Mouse (Mus musculus) MEL (cell line): ENCODE results near the gene Pole4. TPM values are rescaled to one million over a fixed set of nuclear protein-coding genes. Genes with fewer than 3 reads are reported as not detected.

Experiments
- DNase-seq: peaks from one replicate; pipeline ENCODE4 v3.0.0; 2011; ENCODE audit warnings: low read depth, low spot score
- H3K27ac ChIP-seq: 2 replicates; pipeline ENCODE4 v1.5.1; 2012; ENCODE audit warnings: low read depth, mild to moderate bottlenecking, control low read depth, low read length, moderate library complexity; ENCODE audit not compliant: control insufficient read depth
- H3K27me3 ChIP-seq, 2 experiments: fragments of 150-350 bp in 1 of 2; sonication (generic) in 1 of 2; 2 replicates each; pipeline ENCODE4 v1.6.1; 2012; ENCODE audit warnings: low read length in 2 of 2, mild to moderate bottlenecking in 2 of 2, improper control_type of control experiment in 1 of 2, moderate library complexity in 1 of 2; ENCODE audit not compliant: insufficient read depth in 2 of 2, control insufficient read depth in 1 of 2
- H3K36me3 ChIP-seq, 2 experiments: 2 replicates each; pipeline ENCODE4 v1.6.1; 2012 to 2014; ENCODE audit warnings: low read length in 2 of 2, improper control_type of control experiment in 1 of 2, inconsistent platforms in 1 of 2, mild to moderate bottlenecking in 1 of 2; ENCODE audit not compliant: insufficient read depth in 2 of 2, control insufficient read depth in 1 of 2
- H3K4me1 ChIP-seq, 2 experiments: fragments of 150-350 bp in 1 of 2; sonication (generic) in 1 of 2; 2 replicates each; pipeline ENCODE4 v1.6.1; 2012; ENCODE audit warnings: low read length in 2 of 2, improper control_type of control experiment in 1 of 2, mild to moderate bottlenecking in 1 of 2; ENCODE audit not compliant: insufficient read depth in 2 of 2, control insufficient read depth in 1 of 2
- H3K4me3 ChIP-seq, 2 experiments: fragments of 150-350 bp in 1 of 2; sonication (generic) in 1 of 2; 2 replicates each; pipeline ENCODE4 v1.5.1; 2012; ENCODE audit warnings: low read depth in 2 of 2, low read length in 2 of 2, mild to moderate bottlenecking in 2 of 2, moderate library complexity in 2 of 2, control low read depth in 1 of 2, improper control_type of control experiment in 1 of 2; ENCODE audit not compliant: control insufficient read depth in 1 of 2, insufficient read depth in 1 of 2
- H3K79me2 ChIP-seq: 2 replicates; pipeline ENCODE4 v1.6.1; 2012; ENCODE audit warnings: mild to moderate bottlenecking, low read length, moderate library complexity; ENCODE audit not compliant: control insufficient read depth, poor library complexity, insufficient read depth
- H3K9ac ChIP-seq: 2 replicates; pipeline ENCODE4 v1.6.1; 2012; ENCODE audit warnings: low read depth, mild to moderate bottlenecking, control low read depth, low read length, moderate library complexity; ENCODE audit not compliant: control insufficient read depth, poor library complexity, severe bottlenecking
- H3K9me3 ChIP-seq: fragments of 150-350 bp; sonication (generic); replicated peaks from 2 replicates; pipeline ENCODE4 v1.6.1; 2012; ENCODE audit warnings: mild to moderate bottlenecking, low read length, improper control_type of control experiment, moderate library complexity; ENCODE audit not compliant: insufficient read depth
- CHD1 ChIP-seq: IDR thresholded peaks from 2 replicates; pipeline ENCODE4 v1.6.1; 2012; ENCODE audit warnings: low read depth, mild to moderate bottlenecking, inconsistent platforms, low read length, improper control_type of control experiment
- ETS1 ChIP-seq: IDR thresholded peaks from 2 replicates; pipeline ENCODE4 v1.6.1; 2012; ENCODE audit warnings: low read depth, mild to moderate bottlenecking, inconsistent platforms, low read length, improper control_type of control experiment, moderate library complexity
- GABPA ChIP-seq: IDR thresholded peaks from 2 replicates; pipeline ENCODE4 v1.6.1; 2012; ENCODE audit warnings: low read depth, mild to moderate bottlenecking, inconsistent platforms, low read length, improper control_type of control experiment, moderate library complexity
- JUND ChIP-seq: IDR thresholded peaks from 2 replicates; pipeline ENCODE4 v1.6.1; 2011; ENCODE audit warnings: low read depth, mild to moderate bottlenecking, improper control_type of control experiment, low read length
- KAT2A ChIP-seq: conservative IDR thresholded peaks from 2 replicates; pipeline ENCODE4 v1.6.1; 2012; ENCODE audit warnings: low read depth, low read length, improper control_type of control experiment, inconsistent platforms
- MAX ChIP-seq: IDR thresholded peaks from 2 replicates; pipeline ENCODE4 v1.6.1; 2011; ENCODE audit warnings: low read length, improper control_type of control experiment
- MAZ ChIP-seq: IDR thresholded peaks from 2 replicates; pipeline ENCODE4 v1.6.1; 2012; ENCODE audit warnings: low read depth, mild to moderate bottlenecking, inconsistent platforms, low read length, improper control_type of control experiment
- MXI1 ChIP-seq: IDR thresholded peaks from 2 replicates; pipeline ENCODE4 v1.6.1; 2011; ENCODE audit warnings: mild to moderate bottlenecking, low read depth, low read length, improper control_type of control experiment
- MYC ChIP-seq: IDR thresholded peaks from 2 replicates; pipeline ENCODE4 v1.6.1; 2011; ENCODE audit warnings: low read depth, mild to moderate bottlenecking, low read length, improper control_type of control experiment, moderate library complexity
- NRF1 ChIP-seq: IDR thresholded peaks from 2 replicates; pipeline ENCODE4 v1.6.1; 2014; ENCODE audit warnings: low read depth, mild to moderate bottlenecking, inconsistent platforms, low read length, improper control_type of control experiment, moderate library complexity; ENCODE audit not compliant: poor library complexity, insufficient read depth, severe bottlenecking
- POLR2AphosphoS2 ChIP-seq: IDR thresholded peaks from 2 replicates; pipeline ENCODE4 v1.6.1; 2011; ENCODE audit warnings: low read length, improper control_type of control experiment
- RAD21 ChIP-seq: IDR thresholded peaks from 2 replicates; pipeline ENCODE4 v1.6.1; 2011; ENCODE audit warnings: mild to moderate bottlenecking, low read depth, low read length, improper control_type of control experiment
- RCOR1 ChIP-seq: IDR thresholded peaks from 2 replicates; pipeline ENCODE4 v1.6.1; 2012; ENCODE audit warnings: low read depth, mild to moderate bottlenecking, inconsistent platforms, low read length, improper control_type of control experiment
- SIN3A ChIP-seq: IDR thresholded peaks from 2 replicates; pipeline ENCODE4 v1.6.1; 2012; ENCODE audit warnings: low read length, improper control_type of control experiment, inconsistent platforms
- SMC3 ChIP-seq: IDR thresholded peaks from 2 replicates; pipeline ENCODE4 v1.6.1; 2011; ENCODE audit warnings: low read depth, low read length, improper control_type of control experiment
- TAL1 ChIP-seq: IDR thresholded peaks from 2 replicates; pipeline ENCODE4 v1.6.1; 2012; ENCODE audit warnings: mild to moderate bottlenecking, inconsistent platforms, low read length, moderate library complexity, mixed read lengths
- TBP ChIP-seq: IDR thresholded peaks from 2 replicates; pipeline ENCODE4 v1.8.0; 2011; ENCODE audit warnings: low read depth, low read length, improper control_type of control experiment
- ZC3H11A ChIP-seq: IDR thresholded peaks from 2 replicates; pipeline ENCODE4 v1.6.1; 2012; ENCODE audit warnings: low read depth, mild to moderate bottlenecking, inconsistent platforms, low read length, improper control_type of control experiment
- ZKSCAN1 ChIP-seq: IDR thresholded peaks from 2 replicates; pipeline ENCODE4 v1.6.1; 2012; ENCODE audit warnings: low read depth, mild to moderate bottlenecking, inconsistent platforms, low read length, improper control_type of control experiment, moderate library complexity
- ZNF384 ChIP-seq: IDR thresholded peaks from 2 replicates; pipeline ENCODE4 v1.6.1; 2012; ENCODE audit warnings: low read depth, mild to moderate bottlenecking, inconsistent platforms, low read length, improper control_type of control experiment
- polyA plus RNA-seq, 2 experiments: library from polyadenylated mRNA; stranded (reverse) in 1 of 2; unstranded in 1 of 2; fragments of >175 nt in 1 of 2; fragments of >200 nt in 1 of 2; gene quantifications; 2 replicates each; pipeline versions ENCODE4 v1.2.1 to v1.2.4; 2012; ENCODE audit warnings: low replicate concordance in 2 of 2, low read depth in 1 of 2; ENCODE audit not compliant: insufficient read length in 2 of 2, insufficient read depth in 1 of 2, missing spikeins in 1 of 2
- total RNA-seq: library from RNA; depleted of rRNA; stranded (reverse); fragments of 300-350 nt; gene quantifications from 2 replicates; pipeline ENCODE4 v1.2.3, GENCODE M21; 2012

Pole4 gene
- total and polyA plus RNA-seq, 3 experiments = 67.2 to 76.7 TPM; not detected in 1

- peaks cover 0 to 11% of the 10 kb centered on the region in 2 experiments; a peak in 2 of 4 replicates for H3K36me3 ChIP-seq
- H3K27ac ChIP-seq = no peak overlapping the region
- no peaks in the 10 kb centered on the region for H3K27me3 ChIP-seq
- no peaks in the 10 kb centered on the region for H3K79me2 ChIP-seq
- no peak overlapping the region for H3K4me3 ChIP-seq
- DNase-seq = no peak
- H3K9me3 ChIP-seq = no peaks in the 10 kb centered on the region
- TF ChIP-seq NRF1 = no peak
- TF ChIP-seq TBP = no peak
- TF ChIP-seq SMC3 = no peak
- no peak for TF ChIP-seq GABPA
- no peak for TF ChIP-seq TAL1
- TF ChIP-seq RCOR1 = no peak
- TF ChIP-seq ZNF384 = no peak
- TF ChIP-seq SIN3A = no peak
- TF ChIP-seq ETS1 = no peak
- no peak for TF ChIP-seq ZKSCAN1
- no peak for TF ChIP-seq ZC3H11A
- TF ChIP-seq RAD21 = no peak
- no peak for TF ChIP-seq MAZ
- TF ChIP-seq CHD1 = no peak
- no peak for TF ChIP-seq POLR2AphosphoS2
- no peak for TF ChIP-seq MXI1
- TF ChIP-seq MYC = no peak
- no peak for TF ChIP-seq JUND
- no peak overlapping the region for H3K9ac ChIP-seq
- H3K4me1 ChIP-seq = peaks cover 3 to 24% of the 10 kb centered on the region in 2 experiments; a peak in 3 of 4 replicates
Observed at GRCm38 (mm10) chr6:82715253-82715652, 10.1 kb upstream of the Pole4 start.

- no peak for DNase-seq
- no peak overlapping the region for H3K27ac ChIP-seq
- TF ChIP-seq MAX (no peak), KAT2A (no peak)
- H3K9ac ChIP-seq = no peak overlapping the region
- H3K4me3 ChIP-seq = no peak overlapping the region
- peaks cover 0 to 11% of the 10 kb centered on the region in 2 experiments; a peak in 2 of 4 replicates for H3K36me3 ChIP-seq
- peaks cover 3 to 23% of the 10 kb centered on the region in 2 experiments; a peak in 3 of 4 replicates for H3K4me1 ChIP-seq
- H3K79me2 ChIP-seq = no peaks in the 10 kb centered on the region
- H3K9me3 ChIP-seq = no peaks in the 10 kb centered on the region
- no peaks in the 10 kb centered on the region for H3K27me3 ChIP-seq
Observed at GRCm38 (mm10) chr6:82714841-82715240, 9.7 kb upstream of the Pole4 start.
